Mouse (Mus musculus) megakaryocyte, embryonic 14.5 days (primary cell): ENCODE measurements at regions not wholly inside any gene's neighbourhood (a gene's known extent, or its start where the extent isn't known, plus 50 kb on each side); places are given as distances from the start of the nearest gene placed in this dataset.
A peak's percentile ranks its signal among the peaks of the same experiment; 100 is the strongest.

ENCODE experiments used
- H3K27me3 ChIP-seq: replicated peaks from 2 replicates; pipeline ENCODE3; 2012; ENCODE audit warnings: inconsistent platforms
- H3K36me3 ChIP-seq: replicated peaks from 2 replicates; pipeline ENCODE3; 2012; ENCODE audit warnings: low read length, inconsistent platforms, mixed read lengths
- H3K4me1 ChIP-seq: 2 replicates; pipeline ENCODE4 v1.6.1; 2012; ENCODE audit warnings: inconsistent platforms
- H3K4me3 ChIP-seq: replicated peaks from 2 replicates; pipeline ENCODE3; 2012; ENCODE audit warnings: moderate library complexity, mild to moderate bottlenecking, inconsistent platforms
- H3K9me3 ChIP-seq: 2 replicates; pipeline ENCODE4 v1.6.1; 2012; ENCODE audit warnings: inconsistent platforms
- FLI1 ChIP-seq: IDR thresholded peaks from 2 replicates; pipeline ENCODE4 v1.6.1; 2012; ENCODE audit warnings: low read length, inconsistent platforms, mixed read lengths
- GATA1 ChIP-seq: IDR thresholded peaks from 3 replicates; pipeline ENCODE4 v1.6.1; 2012; ENCODE audit warnings: mixed read lengths, low read length, inconsistent platforms, borderline replicate concordance

DNA sequence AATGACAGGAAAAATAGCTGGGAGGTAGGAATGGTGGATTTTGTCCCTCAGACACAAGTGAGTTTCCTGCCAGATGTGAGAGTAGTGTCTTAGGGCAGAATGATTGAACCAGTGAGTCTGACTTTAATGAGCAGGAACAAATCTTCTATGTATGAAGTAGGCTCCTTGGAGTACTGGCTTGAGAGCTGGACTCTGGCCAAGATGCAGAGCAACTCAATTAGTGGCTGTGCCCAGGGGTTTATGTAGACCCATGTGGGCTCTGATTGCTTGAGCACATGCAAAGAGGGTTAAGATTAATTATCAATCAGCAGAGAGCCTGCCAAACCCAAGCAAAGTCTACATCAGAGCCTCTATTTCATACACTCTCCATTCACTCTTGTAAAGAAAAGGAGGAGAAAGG is 92.9 kb upstream of the Htr1b start:
- no peak for TF ChIP-seq GATA1
- TF ChIP-seq FLI1: no peak
- H3K4me3 ChIP-seq: no peak overlapping the region
- H3K4me1 ChIP-seq: no peaks in the 10 kb centered on the region
- no peaks in the 10 kb centered on the region for H3K36me3 ChIP-seq
- H3K27me3 ChIP-seq: no peaks in the 10 kb centered on the region
- H3K9me3 ChIP-seq: no peaks in the 10 kb centered on the region

- Histone ChIP-seq H3K4me1 (peaks cover 3% of the 10 kb centered on the region; the same call in 1 of the 2 replicates), H3K9me3 (no peaks in the 10 kb centered on the region), H3K36me3 (no peaks in the 10 kb centered on the region), H3K4me3 (no peak overlapping the region), H3K27me3 (no peaks in the 10 kb centered on the region)
- TF ChIP-seq GATA1 (no peak), FLI1 (no peak)
Observed at GRCm38 (mm10) chr9:81720103-81720502, 86.5 kb upstream of the Htr1b start.

DNA sequence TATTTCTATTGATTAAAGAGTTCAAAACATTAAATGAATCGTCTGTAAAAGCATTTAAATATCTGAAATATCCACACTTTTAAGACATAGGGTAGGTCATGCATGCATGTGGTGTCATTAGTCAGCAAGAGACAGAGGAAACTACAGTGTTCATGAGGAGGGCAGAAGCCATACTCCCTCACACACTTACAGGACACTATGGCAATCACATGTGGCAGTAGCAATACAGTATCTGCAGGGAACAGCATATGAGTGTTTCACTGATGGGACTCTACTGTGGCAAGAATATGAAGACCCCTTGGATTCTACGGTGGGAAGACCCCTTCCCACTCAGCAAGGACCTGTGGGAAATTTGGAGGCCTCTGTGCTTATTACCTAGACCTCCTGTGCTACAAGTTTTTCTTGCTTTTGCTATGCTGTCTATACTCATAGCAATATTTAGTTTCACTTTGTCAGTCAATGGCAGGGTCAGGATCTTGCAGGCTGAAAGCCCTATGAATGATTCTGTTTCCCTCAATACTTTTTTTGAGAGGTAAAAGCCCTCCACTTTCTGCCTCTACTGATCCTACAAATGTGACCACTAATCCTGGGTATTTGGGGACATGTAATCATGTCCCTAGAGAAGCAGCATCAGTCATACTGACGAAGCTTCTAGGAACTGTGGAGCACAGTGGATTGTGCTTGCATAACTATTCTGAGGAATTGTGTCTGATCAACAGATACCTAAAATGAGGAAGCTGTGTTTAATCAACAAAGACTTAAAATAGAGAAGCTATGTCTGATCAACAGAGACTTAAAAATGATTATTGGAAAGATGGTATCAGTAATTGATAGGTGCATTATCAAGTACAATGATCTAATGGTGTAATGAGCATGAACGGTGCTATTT is 83.6 kb upstream of the Htr1b start:
- no peaks in the 10 kb centered on the region for H3K36me3 ChIP-seq
- H3K4me3 ChIP-seq: peak overlapping the region; percentile 81
- no peaks in the 10 kb centered on the region for H3K9me3 ChIP-seq
- no peak for TF ChIP-seq GATA1
- no peak for TF ChIP-seq FLI1
- H3K27me3 ChIP-seq: no peaks in the 10 kb centered on the region
- peaks cover 3% of the 10 kb centered on the region; the same call in 1 of the 2 replicates for H3K4me1 ChIP-seq

- H3K27me3 ChIP-seq: no peaks in the 10 kb centered on the region
- no peaks in the 10 kb centered on the region for H3K4me1 ChIP-seq
- H3K36me3 ChIP-seq: no peaks in the 10 kb centered on the region
- TF ChIP-seq FLI1 (no peak), GATA1 (no peak)
- no peak overlapping the region for H3K4me3 ChIP-seq
- H3K9me3 ChIP-seq: no peaks in the 10 kb centered on the region
Observed at GRCm38 (mm10) chr9:81691351-81691750, 57.7 kb upstream of the Htr1b start.

DNA sequence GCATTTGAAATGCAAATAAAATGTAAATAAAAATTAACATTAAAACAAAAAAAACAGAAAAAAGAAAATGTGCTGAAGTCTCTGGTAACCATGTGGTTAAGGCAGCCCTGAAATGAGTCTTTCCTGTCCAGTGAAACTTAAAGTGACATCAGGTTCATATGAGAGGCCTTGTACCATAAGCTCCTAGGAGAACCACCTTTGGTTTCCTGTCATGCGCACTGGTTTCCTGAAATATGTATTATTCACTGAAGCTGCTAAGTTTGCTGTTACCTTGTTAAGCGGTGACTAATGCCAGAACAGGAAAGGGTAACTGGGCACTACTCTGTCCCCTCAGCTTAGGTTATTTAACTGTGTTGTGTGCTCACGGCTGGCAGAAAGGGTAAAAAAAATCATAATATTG is 56.1 kb upstream of the Htr1b start:
- TF ChIP-seq FLI1 (no peak), GATA1 (no peak)
- Histone ChIP-seq H3K9me3 (no peaks in the 10 kb centered on the region), H3K27me3 (no peaks in the 10 kb centered on the region), H3K4me1 (no peaks in the 10 kb centered on the region), H3K36me3 (no peaks in the 10 kb centered on the region), H3K4me3 (no peak overlapping the region)
